Mouse (Mus musculus): ENCODE results near the gene Pde4d.

DNA sequence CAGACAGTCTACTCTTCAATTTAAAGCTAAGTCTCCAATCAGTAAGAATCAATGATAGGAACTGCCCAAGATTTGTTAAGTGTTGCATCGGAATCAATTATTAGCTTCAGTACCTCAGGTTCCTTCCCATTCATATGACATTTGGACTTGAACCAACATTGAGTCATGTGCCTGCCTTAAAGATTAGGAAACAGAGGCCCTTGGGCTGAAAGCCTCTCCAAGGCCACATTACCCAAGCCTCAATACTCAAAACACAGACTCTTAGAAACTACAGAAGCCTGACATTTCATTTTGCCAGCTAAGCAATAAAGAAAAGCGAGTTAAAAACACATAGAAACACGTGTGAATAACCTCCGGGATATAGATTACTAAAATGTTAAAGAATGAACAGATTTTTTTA lies 233.3 kb downstream of the Pde4d start:
- no peak for TF ChIP-seq CTCF (IDR thresholded peaks at IDR 0.05; ENCODE audit: insufficient read depth, low read depth, low read length)
- TF ChIP-seq POLR2A (IDR thresholded peaks at IDR 0.05; ENCODE audit: insufficient read depth, low read depth, low read length) = no peak
